Mouse (Mus musculus): Measurements from ENCODE around the gene Hist1h2ad. TPM values are rescaled to one million over a fixed set of nuclear protein-coding genes. Genes with fewer than 3 reads are reported as not detected.
"Not testable (repeated sequence)": the region's sequence is repeated elsewhere in the genome, so short reads cannot be mapped to it uniquely, and the experiment has no call there.

The Hist1h2ad gene
- polyA plus RNA-seq, 1 experiment from 2014 or later: 2.6 TPM

GRCm38 (mm10) chr13:23550761-23551145 is 23.4 kb upstream of the Hist1h2ad start:
- peak; percentile 21 for DNase-seq
- H3K9ac ChIP-seq (replicated peaks): peak overlapping the region; percentile 64
- no peaks in the 10 kb centered on the region for H3K27me3 ChIP-seq (ENCODE audit: insufficient read depth, low read length)
- H3K4me3 ChIP-seq (ENCODE audit: low read depth, low read length): peak overlapping the region; percentile 48
- no peaks in the 10 kb centered on the region for H3K36me3 ChIP-seq (replicated peaks; ENCODE audit: insufficient read depth, low read length)
- H3K4me2 ChIP-seq (ENCODE audit: low read depth, low read length): peak overlapping the region; percentile 64
- H3K9me3 ChIP-seq (ENCODE audit: low read length): no peaks in the 10 kb centered on the region
- H3K4me1 ChIP-seq (ENCODE audit: insufficient read depth): peaks cover 13% of the 10 kb centered on the region
- TF ChIP-seq EP300 (IDR thresholded peaks at IDR 0.05; ENCODE audit: low read depth) (no peak), CTCF (IDR thresholded peaks at IDR 0.05; ENCODE audit: low read depth) (no peak)
- H3K27ac ChIP-seq (ENCODE audit: low read depth): peak overlapping the region; percentile 93
- WGBS (ENCODE audit: insufficient replicate concordance): 6% methylated on average over 3 of the region's 3 CpGs
- no peak for ATAC-seq

GRCm38 (mm10) chr13:23551146-23551834 is 22.9 kb upstream of the Hist1h2ad start, which contains the start of gene Hist1h4f:
TSS of gene Hist1h4f (minus strand) at chr13:23551648.
- DNase-seq (peak; percentile 93), ATAC-seq (peak; percentile 61)
- H3K27ac ChIP-seq (ENCODE audit: low read depth): peak within 1 kb of the TSS; percentile 93
- H3K4me1 ChIP-seq (ENCODE audit: insufficient read depth): peaks cover 13% of the 10 kb centered on the region
- TF ChIP-seq CTCF (IDR thresholded peaks at IDR 0.05; ENCODE audit: low read depth) (peak; percentile 66), EP300 (IDR thresholded peaks at IDR 0.05; ENCODE audit: low read depth) (peak; percentile 95)
- peak within 1 kb of the TSS; percentile 64 for H3K4me2 ChIP-seq (ENCODE audit: low read depth, low read length)
- H3K36me3 ChIP-seq (replicated peaks; ENCODE audit: insufficient read depth, low read length); H3K9me3 ChIP-seq (ENCODE audit: low read length); H3K27me3 ChIP-seq (ENCODE audit: insufficient read depth, low read length): not testable (repeated sequence)
- WGBS (ENCODE audit: insufficient replicate concordance): under 1% methylated on average over 45 of the region's 47 CpGs
- H3K9ac ChIP-seq (replicated peaks): peak within 1 kb of the TSS; percentile 64
- H3K4me3 ChIP-seq (ENCODE audit: low read depth, low read length): peak within 1 kb of the TSS; percentile 48

- Histone ChIP-seq H3K4me1 (ENCODE audit: insufficient read depth) (peaks cover 15% of the 10 kb centered on the region), H3K4me2 (ENCODE audit: low read depth, low read length) (peak overlapping the region; percentile 64), H3K27ac (ENCODE audit: low read depth) (peak overlapping the region; percentile 93), H3K9me3 (ENCODE audit: low read length) (no peaks in the 10 kb centered on the region), H3K27me3 (ENCODE audit: insufficient read depth, low read length) (no peaks in the 10 kb centered on the region), H3K4me3 (ENCODE audit: low read depth, low read length) (peak overlapping the region; percentile 48), H3K36me3 (replicated peaks; ENCODE audit: insufficient read depth, low read length) (no peaks in the 10 kb centered on the region), H3K9ac (replicated peaks) (peak overlapping the region; percentile 64)
- no peak for ATAC-seq
- no peak for TF ChIP-seq CTCF (IDR thresholded peaks at IDR 0.05; ENCODE audit: low read depth)
- no peak for TF ChIP-seq EP300 (IDR thresholded peaks at IDR 0.05; ENCODE audit: low read depth)
- 42% methylated on average over 8 of the region's 8 CpGs for WGBS (ENCODE audit: insufficient replicate concordance)
- DNase-seq: no peak
Measured at GRCm38 (mm10) chr13:23551931-23552914, 22.0 kb upstream of the Hist1h2ad start.

- H3K27me3 ChIP-seq (ENCODE audit: insufficient read depth, low read length): no peaks in the 10 kb centered on the region
- peak within 1 kb of the TSS; percentile 48; the same call in 1 of the 2 replicates for H3K4me3 ChIP-seq (ENCODE audit: low read depth, low read length)
- peak within 1 kb of the TSS; percentile 90 for H3K4me2 ChIP-seq (ENCODE audit: low read depth, low read length)
- peak within 1 kb of the TSS; percentile 64; the same call in 1 of the 2 replicates for H3K9ac ChIP-seq (replicated peaks)
- peak within 1 kb of the TSS; percentile 97 for H3K27ac ChIP-seq (ENCODE audit: low read depth)
- no peak for ATAC-seq
- H3K4me1 ChIP-seq (ENCODE audit: insufficient read depth): peaks cover 15% of the 10 kb centered on the region
- H3K9me3 ChIP-seq (ENCODE audit: low read length): no peaks in the 10 kb centered on the region
- TF ChIP-seq CTCF (IDR thresholded peaks at IDR 0.05; ENCODE audit: low read depth): no peak
- TF ChIP-seq EP300 (IDR thresholded peaks at IDR 0.05; ENCODE audit: low read depth): no peak
- no peak for DNase-seq
- no peaks in the 10 kb centered on the region for H3K36me3 ChIP-seq (replicated peaks; ENCODE audit: insufficient read depth, low read length)
Measured at GRCm38 (mm10) chr13:23552962-23553361, 21.2 kb upstream of the Hist1h2ad start, which contains the start of gene Hist1h1d. TSS of gene Hist1h1d (plus strand) at chr13:23553262.

- Histone ChIP-seq H3K9ac (replicated peaks) (peak overlapping the region; percentile 83), H3K27me3 (ENCODE audit: insufficient read depth, low read length) (no peaks in the 10 kb centered on the region), H3K4me3 (ENCODE audit: low read depth, low read length) (peak overlapping the region; percentile 64), H3K27ac (ENCODE audit: low read depth) (peak overlapping the region; percentile 97), H3K4me1 (ENCODE audit: insufficient read depth) (peaks cover 15% of the 10 kb centered on the region), H3K4me2 (ENCODE audit: low read depth, low read length) (peak overlapping the region; percentile 90), H3K9me3 (ENCODE audit: low read length) (no peaks in the 10 kb centered on the region), H3K36me3 (replicated peaks; ENCODE audit: insufficient read depth, low read length) (no peaks in the 10 kb centered on the region)
- no peak for ATAC-seq
- DNase-seq: no peak
- TF ChIP-seq EP300 (IDR thresholded peaks at IDR 0.05; ENCODE audit: low read depth): no peak
- no peak for TF ChIP-seq CTCF (IDR thresholded peaks at IDR 0.05; ENCODE audit: low read depth)
- WGBS (ENCODE audit: insufficient replicate concordance): 18% methylated on average over 9 of the region's 9 CpGs
Measured at GRCm38 (mm10) chr13:23554393-23554792, 19.8 kb upstream of the Hist1h2ad start.
